Mouse (Mus musculus) heart, postnatal 14 days (tissue): ENCODE results near the gene Ralgps2. TPM values are rescaled to one million over a fixed set of nuclear protein-coding genes. Genes with fewer than 3 reads are reported as not detected.
A peak's percentile ranks its signal among the peaks of the same experiment; 100 is the strongest.

Experiments
- DNase-seq, 2 experiments: peaks; one replicate each; pipeline ENCODE4 v3.0.0; 2021 to 2022
- intact Hi-C: fragments of 180-260 bp; cut with DNase I; formaldehyde crosslinking; loops from one replicate; pipeline ENCODE4 v1.15.1; 2025
- total RNA-seq, 2 experiments: library from RNA; stranded (reverse); gene quantifications; 2 replicates each; pipeline ENCODE4 v1.2.3; 2021

The Ralgps2 gene
- total RNA-seq, 2 experiments from 2014 or later, result 16.3 to 17.1 TPM

DNA sequence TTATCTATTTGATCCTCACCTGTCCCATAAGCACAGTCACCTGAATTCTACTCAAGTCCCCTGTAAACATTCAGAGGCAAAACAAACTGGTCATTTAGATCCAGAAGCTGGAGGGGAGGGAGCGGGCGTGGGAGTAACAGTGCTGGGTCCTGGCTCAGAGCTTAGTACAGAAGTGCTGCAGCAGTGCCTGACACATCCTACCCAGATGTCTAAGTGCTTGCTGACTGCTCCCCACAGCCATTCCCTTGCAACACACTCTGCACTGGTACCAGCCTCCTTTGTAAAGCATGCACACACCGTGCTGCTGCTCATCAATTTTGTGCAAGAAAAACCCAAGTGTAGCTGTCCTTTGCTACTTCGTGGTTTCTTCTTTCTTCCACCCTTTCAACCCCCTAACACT lies 92.3 kb downstream of the Ralgps2 start:
- intact Hi-C loops, result no loop called here
- DNase-seq, result no peak

DNA sequence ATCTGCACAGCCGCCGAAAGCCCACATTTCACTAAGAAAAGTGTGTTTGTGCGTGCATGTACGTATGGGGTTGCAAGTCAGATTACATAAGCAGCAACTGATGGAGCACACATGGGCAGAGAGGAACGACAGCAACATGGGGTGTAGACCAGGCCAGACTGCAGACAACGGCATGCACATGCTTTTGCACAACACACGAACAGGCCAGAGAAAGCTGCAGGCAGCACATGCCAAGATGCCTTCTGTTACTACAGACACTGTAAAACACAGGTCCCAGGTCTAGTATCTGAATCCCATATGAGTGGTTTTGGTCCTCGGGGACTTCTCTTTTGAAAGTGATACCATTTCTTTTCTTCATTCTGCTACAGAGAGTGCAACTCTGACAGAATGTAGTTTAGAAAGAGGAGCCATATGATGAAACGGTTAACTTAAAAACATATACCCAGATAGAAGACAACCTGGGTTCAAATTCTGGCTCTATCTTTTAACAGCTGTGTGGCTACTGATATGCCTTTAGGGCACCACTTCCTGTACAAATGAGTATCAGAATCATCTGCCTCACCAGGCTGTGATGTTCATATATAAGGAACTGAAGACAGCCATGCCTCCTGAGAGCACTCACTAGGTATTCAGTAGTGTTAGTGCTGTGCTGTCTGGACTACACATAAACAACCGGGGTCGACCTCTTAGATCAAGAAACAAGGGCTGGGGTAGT lies 97.6 kb downstream of the Ralgps2 start:
- no peak for DNase-seq

DNA sequence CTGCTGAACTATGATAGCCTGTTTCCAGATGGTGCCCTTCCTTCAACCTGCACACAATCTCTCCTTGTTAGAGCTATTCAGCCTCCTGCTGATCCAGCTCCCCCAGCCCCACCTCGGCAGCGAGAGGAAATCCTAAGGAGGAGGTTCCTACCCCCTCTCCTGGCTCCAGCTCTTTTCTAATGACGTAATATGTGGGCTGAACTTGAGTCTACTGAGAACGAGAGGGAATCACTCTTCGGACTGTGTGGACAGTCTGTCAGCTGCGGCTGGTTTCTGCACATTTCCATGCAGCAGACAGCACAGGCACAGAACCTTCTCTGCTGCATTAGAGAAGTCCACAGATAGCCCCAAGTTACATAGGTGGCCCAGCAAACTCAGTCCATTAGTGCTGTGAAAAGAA lies 100.7 kb downstream of the Ralgps2 start:
- intact Hi-C loops, result no loop called here

More for the DNA sequence above, 97.6 kb downstream of the Ralgps2 start:
- intact Hi-C loops, result no loop called here

DNA sequence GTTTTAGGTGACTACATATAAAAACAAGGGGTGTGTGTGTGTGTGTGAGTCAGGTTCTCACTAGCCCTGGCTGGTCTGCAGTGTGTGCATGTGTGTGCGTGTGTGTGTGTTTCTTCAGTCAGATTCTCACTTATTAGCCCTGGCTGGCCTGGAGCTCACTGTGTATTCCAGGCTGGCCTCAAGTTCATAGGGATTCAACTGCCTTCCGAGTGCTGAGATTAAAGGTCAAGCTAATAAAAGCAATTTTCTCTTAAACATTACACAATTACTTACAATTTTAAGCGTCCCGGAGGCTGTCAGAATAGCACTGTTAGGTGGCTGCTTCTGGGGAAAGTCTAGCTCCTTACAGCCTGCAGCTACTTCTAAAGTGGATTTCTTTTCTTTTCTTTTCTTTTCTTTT lies 101.2 kb downstream of the Ralgps2 start, which contains the start of gene Angptl1:
Angptl1 (plus strand) TSS at position 386 of the 400 bp plus-strand sequence.
- intact Hi-C loops, result no loop called here
- no peak for DNase-seq

More for the DNA sequence above, 100.7 kb downstream of the Ralgps2 start:
- DNase-seq, result peak; percentile 43 to 56

GRCm38 (mm10) chr1:156819236-156819635 lies 120.2 kb downstream of the Ralgps2 start:
- intact Hi-C loops, result no loop called here

GRCm38 (mm10) chr1:156813485-156813884 lies 125.9 kb downstream of the Ralgps2 start:
- intact Hi-C loops, result no loop called here
- DNase-seq, result no peak

More at GRCm38 (mm10) chr1:156819236-156819635, 120.2 kb downstream of the Ralgps2 start:
- no peak for DNase-seq

GRCm38 (mm10) chr1:156812716-156813115 lies 126.7 kb downstream of the Ralgps2 start:
- DNase-seq, result no peak
- intact Hi-C loops, result no loop called here

DNA sequence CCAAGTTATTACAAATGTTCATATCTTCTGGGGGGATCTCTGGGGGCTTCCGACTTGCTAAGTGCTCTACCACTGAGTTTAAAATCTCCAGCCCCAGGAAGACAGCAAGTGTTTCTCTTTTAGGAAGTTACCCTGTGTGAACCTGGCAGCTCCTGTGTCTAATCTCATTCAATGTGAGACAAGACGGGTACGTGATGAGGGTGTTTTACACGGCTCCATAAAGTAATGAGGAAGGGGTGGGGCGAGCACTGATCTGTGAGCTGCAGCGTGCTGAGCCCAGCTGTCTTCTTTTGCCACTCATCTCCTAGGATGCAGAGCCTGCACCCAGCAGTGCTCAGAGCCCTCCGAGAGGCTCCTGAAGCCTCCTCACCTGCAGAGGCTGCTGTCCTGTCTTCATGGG lies 127.5 kb downstream of the Ralgps2 start:
- DNase-seq, result no peak
- intact Hi-C loops, result no loop called here

DNA sequence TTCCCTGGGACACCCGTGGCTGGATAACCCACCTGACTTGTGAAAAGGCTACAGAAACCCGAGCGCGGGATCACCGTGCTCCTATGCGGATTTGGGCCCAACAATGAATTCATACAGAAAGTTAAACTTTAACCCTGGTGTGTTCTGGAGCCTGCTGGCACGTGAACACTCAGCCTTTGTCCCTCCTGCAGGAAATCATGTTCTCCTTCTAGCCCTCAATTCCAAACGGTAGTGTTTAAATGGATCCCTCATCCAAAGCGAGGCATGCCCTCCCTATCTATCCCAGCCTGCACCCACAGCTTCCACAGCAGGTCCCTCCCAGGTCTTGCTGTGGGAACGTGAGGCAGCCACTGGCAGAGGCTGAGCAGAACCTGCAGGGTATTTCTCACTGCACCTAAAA lies 131.1 kb downstream of the Ralgps2 start:
- no peak for DNase-seq
- intact Hi-C loops, result no loop called here

GRCm38 (mm10) chr1:156801276-156801675 lies 138.2 kb downstream of the Ralgps2 start:
- intact Hi-C loops, result no loop called here
- DNase-seq, result no peak

- intact Hi-C loops, result no loop called here
- DNase-seq, result peak in 1 of 2 experiments; percentile 14
Observed at GRCm38 (mm10) chr1:156796251-156796650, 143.2 kb downstream of the Ralgps2 start.

DNA sequence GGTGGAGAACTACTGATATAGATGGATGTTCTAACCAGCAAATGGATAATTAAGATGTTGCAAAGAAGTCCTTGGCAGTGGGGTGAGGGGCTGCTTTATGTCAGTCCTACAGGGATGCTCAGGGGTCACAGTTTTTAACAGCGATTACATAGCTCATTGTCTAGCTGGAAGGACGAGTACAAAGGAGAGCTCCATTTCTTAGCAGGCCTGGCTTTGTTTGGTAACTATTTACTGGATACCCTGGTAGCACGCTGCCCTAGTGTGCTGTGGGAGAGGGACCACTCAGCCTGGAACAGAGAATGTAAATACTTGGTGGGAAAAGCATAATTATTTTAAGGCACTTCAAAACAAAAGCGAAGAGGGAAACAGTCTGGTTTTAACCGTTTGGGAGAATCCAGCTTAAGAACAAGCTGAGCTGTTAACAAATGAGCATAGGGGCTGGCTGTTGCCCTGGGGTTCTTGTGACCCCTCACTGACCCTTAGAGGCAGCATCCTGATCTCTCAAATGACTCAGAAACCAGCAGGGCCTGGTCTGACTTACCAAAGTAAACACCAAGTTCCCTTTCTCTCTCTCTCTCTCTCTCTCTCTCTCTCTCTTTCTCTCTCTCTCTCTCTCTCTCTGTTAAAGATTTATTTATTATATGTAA lies 149.5 kb downstream of the Ralgps2 start:
- no peak for DNase-seq
- intact Hi-C loops, result no loop called here

DNA sequence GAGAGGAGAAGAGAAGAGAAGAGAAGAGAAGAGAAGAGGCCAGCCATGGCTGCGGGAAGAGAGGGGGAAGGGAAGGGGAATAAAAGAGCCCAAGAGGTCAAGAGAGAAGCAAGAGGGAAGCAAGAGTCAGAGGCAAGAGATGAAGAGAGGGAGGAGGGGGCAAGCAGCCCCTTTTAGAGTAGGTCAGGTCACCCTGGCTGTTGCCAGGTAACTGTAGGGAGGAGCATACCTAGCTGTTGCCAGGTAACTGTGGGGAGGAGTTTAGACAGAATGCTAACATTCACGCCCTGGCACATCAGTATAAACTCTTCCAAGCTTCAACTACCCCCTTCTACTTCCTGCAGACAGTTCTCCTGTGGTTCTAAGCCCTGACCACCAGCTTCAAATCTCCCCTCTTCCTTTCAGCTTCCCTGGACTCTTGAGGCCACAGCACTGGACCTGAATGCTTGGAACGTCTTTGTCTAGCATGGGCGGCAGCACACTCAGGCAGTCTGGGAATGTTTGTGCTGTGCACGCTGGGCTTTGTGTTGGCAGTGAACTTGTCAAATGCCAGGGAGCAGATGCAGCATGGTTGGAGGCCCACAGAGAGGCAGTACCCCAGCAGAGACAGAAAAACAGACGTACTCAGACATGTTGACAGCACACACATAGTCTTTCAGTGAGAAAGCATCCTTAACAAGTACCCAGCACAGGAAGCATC lies 152.1 kb downstream of the Ralgps2 start:
- intact Hi-C loops, result no loop called here
- DNase-seq, result no peak

- intact Hi-C loops, result no loop called here
- DNase-seq, result no peak
Observed at GRCm38 (mm10) chr1:156786074-156786473, 153.4 kb downstream of the Ralgps2 start.

DNA sequence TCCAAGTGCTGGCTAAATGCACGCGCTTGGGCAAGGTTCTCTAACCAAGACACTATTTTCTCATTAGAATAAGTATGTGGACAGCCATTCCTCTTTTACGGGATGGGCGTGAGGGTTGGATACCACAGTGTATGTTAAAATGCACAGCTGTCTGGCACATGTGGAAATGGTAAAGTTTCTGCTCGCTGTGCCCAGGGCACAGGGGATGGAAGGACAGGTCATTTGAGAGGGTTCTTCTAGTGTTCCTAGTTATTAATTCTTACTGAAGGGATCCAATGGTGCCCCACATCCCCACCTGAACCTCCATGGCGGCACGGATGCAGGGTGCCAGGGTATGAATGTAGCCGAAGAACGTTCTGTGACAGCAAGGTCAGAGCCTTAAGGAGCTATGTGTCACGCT lies 154.5 kb downstream of the Ralgps2 start:
- DNase-seq, result no peak
- intact Hi-C loops, result no loop called here

- DNase-seq, result no peak
- intact Hi-C loops, result no loop called here
Observed at GRCm38 (mm10) chr1:156784116-156784515, 155.3 kb downstream of the Ralgps2 start.

GRCm38 (mm10) chr1:156781971-156782850 lies 157.2 kb downstream of the Ralgps2 start:
- intact Hi-C loops, result no loop called here
- DNase-seq, result no peak

DNA sequence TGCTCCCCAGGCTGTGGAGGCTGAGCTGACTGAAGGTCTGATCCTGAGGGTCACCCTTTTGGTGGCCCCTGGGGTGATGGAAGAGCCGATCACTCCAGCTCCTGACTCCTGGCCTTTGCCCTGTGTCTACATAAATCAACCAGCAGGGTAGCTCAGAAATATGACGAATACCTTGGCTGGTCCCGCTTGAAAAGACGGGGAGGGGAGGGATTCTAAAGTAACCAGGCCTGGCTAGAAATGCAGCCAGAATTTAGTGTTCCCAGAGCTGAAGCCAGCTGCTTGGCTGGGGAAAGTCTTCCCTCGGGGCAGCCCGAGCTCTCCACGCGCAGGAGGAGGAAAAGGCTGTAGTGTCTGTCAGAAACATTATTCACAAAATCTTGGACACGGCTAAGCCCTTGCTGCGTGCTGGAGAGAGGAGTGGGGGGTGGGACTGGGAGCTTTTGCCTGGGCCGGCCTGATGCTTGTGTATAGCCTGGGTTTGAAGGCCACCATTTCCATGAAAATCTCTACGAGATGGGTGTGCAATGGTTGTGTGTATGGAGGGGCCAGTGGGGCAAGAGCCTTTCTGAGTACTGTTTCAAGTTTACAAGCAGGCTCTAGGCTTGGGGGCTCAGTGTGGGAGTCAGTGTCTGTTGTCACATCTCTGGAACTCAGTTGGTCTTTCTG lies 158.2 kb downstream of the Ralgps2 start:
- intact Hi-C loops, result no loop called here
- DNase-seq, result peak; percentile 74 to 78

DNA sequence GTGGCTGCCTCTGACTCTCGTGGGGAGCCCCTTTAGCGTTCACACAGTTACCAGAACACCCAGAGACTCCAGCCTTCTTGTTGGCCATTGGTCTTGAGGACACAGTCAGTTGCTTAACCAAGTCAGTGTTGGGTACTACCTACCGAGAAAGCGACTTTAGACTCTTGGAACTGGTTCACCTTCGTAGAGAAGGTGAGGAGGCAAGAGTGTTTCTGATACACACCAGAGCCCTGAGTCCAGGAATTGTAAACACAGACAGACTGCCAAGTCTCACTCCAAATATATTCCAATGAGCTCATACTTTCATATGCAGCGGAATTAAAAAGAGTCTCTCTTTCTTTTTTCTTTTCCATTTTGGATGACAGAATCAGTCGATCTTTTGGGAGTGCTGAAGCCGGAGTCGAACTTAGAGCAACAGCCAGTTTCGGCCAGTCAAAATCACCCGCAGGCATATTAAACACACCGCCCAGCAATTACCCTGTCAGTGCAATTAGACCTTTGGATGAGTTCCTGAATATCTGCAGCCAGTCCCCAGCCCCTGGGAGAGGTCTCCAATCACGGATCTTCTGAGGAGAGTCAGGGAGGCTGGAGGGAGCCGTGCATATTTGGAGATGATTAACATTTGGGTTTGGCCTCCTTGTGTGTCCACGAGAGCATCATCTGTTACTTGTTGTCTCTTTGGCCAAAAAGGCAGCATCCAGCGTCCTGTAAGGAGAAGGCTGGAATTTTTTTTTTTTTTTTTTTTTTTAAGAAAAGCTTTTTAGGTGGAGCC lies 159.0 kb downstream of the Ralgps2 start:
- peak; percentile 30 to 31 for DNase-seq

More for the DNA sequence above, 159.0 kb downstream of the Ralgps2 start:
- intact Hi-C loops, result no loop called here
